Mouse (Mus musculus): ENCODE results near the gene Gm2244. TPM values are rescaled to one million over a fixed set of nuclear protein-coding genes. Genes with fewer than 3 reads are reported as not detected.
A peak's percentile ranks its signal among the peaks of the same experiment; 100 is the strongest.
"Not testable (repeated sequence)": the region's sequence is repeated elsewhere in the genome, so short reads cannot be mapped to it uniquely, and the experiment has no call there.

The Gm2244 gene
- 0.06 and 0.30 TPM in 2 replicates for polyA plus RNA-seq (2015; fragmentation: Nextera tagmentation; extraction: Ambion mirVana)

DNA sequence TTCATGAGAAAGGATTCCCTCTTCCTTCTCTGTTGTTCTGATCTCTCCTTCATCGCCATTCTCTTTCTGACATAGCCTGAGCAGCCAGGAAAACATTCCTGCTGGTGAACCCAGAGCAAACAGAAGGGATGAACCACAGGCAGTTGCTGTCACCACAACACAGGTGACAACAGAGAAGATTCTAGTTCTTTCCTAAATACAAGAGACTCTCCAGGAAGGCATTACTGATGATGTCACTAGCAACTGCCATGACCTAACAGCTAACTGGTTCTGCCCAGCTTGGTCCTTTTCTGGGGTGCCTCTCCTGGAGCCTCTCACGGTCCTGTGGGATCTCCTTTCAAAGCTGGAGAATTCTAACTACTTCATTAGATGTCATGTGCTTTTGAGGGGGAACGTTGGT, at the start of gene Gm2244:
Gene Gm2244 (minus strand): TSS at position 101 of the 400 bp plus-strand sequence.
- H3K27me3 ChIP-seq (ENCODE audit: control insufficient read depth, insufficient read depth, low read length); H3K27ac ChIP-seq (replicated peaks); H3K4me1 ChIP-seq (replicated peaks; ENCODE audit: control insufficient read depth, insufficient read depth); H3K9me3 ChIP-seq (ENCODE audit: control insufficient read depth, low read length); H3K4me3 ChIP-seq (ENCODE audit: low read depth, low read length); DNase-seq (ENCODE audit: low spot score); ATAC-seq (ENCODE audit: low FRiP score, low TSS enrichment); H3K36me3 ChIP-seq (ENCODE audit: control insufficient read depth, insufficient read depth, low read length); H3K9ac ChIP-seq (ENCODE audit: low read length); H3K4me2 ChIP-seq (replicated peaks; ENCODE audit: low read depth): not testable (repeated sequence)
- WGBS, result 100% methylated on average over 1 of the region's 3 CpGs

- Histone ChIP-seq H3K4me3 (ENCODE audit: low read depth, low read length) (peak within 1 kb of the TSS; percentile 39), H3K4me2 (replicated peaks; ENCODE audit: low read depth) (peak within 1 kb of the TSS; percentile 46)
- not testable (repeated sequence) for H3K9me3 ChIP-seq (ENCODE audit: control insufficient read depth, low read length); H3K4me1 ChIP-seq (replicated peaks; ENCODE audit: control insufficient read depth, insufficient read depth); ATAC-seq (ENCODE audit: low FRiP score, low TSS enrichment); H3K27me3 ChIP-seq (ENCODE audit: control insufficient read depth, insufficient read depth, low read length); H3K9ac ChIP-seq (ENCODE audit: low read length); H3K36me3 ChIP-seq (ENCODE audit: control insufficient read depth, insufficient read depth, low read length); H3K27ac ChIP-seq (replicated peaks)
- under 1% methylated on average over 21 of the region's 62 CpGs for WGBS
- 0 out of 2 replicates have a peak, but pooled peaks have one; percentile 28 for TF ChIP-seq CTCF (IDR thresholded peaks at IDR 0.05; ENCODE audit: low read depth)
- peak; percentile 19 for DNase-seq (ENCODE audit: low spot score)
Observed at GRCm38 (mm10) chr14:19584804-19585667, 35.3 kb upstream of the Gm2244 start, which contains the start of gene Gm2237. Gene Gm2237 (minus strand): TSS chr14:19585135.

Other genes with a start within 250 kb of the Gm2244 start
- gene Gm21738, start 131.0 kb downstream of the Gm2244 start, polyA plus RNA-seq (2015; fragmentation: Nextera tagmentation; extraction: Ambion mirVana), result 1.3 and 96.4 TPM in 2 replicates
- gene Gm2237, start 35.2 kb upstream of the Gm2244 start, polyA plus RNA-seq (2015; fragmentation: Nextera tagmentation; extraction: Ambion mirVana), result 0.63 and 0.94 TPM in 2 replicates
- not detected in 2 replicates for gene Gm5458, start 52.6 kb upstream of the Gm2244 start, polyA plus RNA-seq (2015; fragmentation: Nextera tagmentation; extraction: Ambion mirVana)
- 13.5 and 16.4 TPM in 2 replicates for gene Nid2, start 201.3 kb upstream of the Gm2244 start, polyA plus RNA-seq (2015; fragmentation: Nextera tagmentation; extraction: Ambion mirVana)

All from stomach, postnatal 0 days (tissue).